Mouse (Mus musculus) NIH3T3 (cell line): ENCODE measurements around the gene Olfr543.
"Not testable (repeated sequence)": the region's sequence is repeated elsewhere in the genome, so short reads cannot be mapped to it uniquely, and the experiment has no call there.

Experiments used
- DNase-seq: peaks from one replicate; pipeline ENCODE4 v3.0.0-alpha.2; 2012; ENCODE audit warnings: low read depth

Olfr543 gene

DNA sequence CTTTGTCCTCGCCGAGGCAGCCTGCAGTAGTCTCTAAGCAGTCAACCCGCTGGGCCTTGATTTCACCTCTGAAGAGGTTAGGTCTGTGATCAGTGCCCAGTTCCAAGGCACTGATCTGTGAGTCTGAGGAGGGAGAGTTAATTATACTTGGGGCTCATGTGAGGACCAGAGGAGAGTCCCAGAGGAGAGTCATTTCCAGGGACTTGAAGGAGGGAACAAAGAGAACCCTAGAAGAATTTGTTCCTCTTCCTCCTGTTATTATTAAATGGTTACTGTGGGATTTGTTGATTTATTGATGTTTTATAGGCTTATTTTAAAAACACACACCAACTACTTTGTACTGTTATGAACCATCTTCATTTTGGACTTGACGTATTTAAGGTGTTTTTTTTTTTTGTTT, at the start of gene Olfr543:
Olfr543 (minus strand) TSS at position 101 of the 400 bp plus-strand sequence.
- DNase-seq: no peak

DNA sequence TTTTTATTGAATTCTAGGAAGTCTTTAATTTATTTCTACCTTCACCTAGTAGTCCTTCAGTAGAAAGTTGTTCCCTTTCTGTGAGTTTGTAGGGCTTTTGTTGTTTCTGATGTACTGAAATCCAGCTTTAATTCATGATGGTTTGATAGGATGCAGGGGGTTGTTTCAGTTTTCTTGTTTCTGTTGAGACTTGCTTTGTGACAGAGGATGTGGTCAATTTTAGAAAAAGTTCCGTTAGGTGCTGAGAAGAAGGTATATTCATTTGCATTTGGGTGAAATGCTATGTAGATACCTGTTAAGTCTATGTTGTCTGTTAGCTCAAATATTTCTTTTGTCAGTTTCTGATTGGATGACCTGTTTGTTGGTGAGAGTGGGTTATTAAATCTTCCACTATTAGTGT, 47.6 kb upstream of the Olfr543 start:
- DNase-seq: no peak

DNA sequence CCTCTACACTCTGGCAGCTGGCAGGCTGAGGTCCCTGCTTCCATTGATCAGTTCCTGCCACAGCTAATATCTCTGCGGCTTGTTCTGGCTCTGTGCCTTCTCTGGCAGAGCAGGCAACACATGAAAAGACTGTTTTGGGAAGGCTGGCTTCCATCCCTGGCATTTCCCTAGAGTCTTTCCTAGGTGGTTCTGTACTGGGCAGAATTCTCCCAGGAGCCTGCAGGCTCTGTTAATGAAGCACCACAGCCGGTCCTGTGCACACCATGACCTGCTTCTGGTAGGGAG, 35.5 kb upstream of the Olfr543 start:
- DNase-seq: no peak

DNA sequence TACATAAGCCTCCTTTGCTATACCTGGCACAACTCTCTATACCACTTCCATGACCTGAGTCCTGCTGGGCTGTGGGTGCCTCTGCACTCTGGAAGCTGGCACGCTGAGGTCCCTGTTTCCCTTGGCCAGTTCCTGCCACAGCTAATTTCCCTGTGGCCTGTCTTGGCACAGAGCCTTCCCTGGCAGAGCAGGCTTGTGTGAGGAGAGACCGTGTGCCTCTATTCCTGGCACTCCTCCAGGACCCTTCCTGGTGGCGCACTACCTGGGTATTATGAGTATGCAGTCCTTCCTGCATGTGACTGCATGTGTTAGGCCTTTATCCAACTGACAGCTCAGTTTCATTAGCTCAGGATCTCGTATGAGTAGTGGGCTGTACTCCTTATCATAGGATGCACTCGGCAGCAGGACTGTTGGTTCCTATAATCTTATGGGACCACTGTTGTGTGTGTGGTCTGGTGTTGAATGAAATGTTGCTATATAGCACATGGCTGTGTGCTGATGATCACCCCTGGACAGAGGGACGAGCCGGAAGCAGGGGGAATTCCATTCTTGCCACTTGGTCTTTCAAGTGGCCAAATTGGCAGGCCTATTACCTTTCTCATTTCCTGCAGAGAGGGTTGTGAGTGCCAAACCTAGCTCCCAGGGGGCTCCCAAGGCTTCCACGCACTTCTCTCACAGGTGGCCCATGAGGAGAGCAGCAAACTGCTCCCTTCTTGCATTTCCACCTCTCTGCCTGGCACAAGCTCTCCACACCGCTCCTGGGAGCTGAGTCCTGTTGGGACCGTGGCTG, 35.0 kb upstream of the Olfr543 start:
- no peak for DNase-seq

DNA sequence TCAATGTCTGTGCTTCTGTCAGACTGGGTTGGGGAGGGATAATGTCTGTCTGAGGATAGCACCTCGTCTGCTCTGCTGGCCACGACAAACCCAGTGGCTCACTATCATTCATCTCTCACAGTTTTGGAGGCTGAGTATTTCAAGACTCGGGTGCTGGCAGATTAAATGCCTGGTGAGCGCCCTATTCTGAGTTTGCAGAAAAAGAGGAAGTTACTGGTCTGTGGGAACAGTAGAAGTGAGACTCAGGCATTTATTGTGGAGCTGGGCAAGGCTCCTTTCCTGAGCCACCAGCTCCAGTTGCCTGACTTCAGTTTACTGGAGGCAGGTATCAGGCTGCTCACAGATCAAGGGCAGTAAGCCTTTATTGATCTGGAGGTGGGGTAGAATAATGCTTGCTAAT, 32.7 kb upstream of the Olfr543 start:
- DNase-seq: no peak

DNA sequence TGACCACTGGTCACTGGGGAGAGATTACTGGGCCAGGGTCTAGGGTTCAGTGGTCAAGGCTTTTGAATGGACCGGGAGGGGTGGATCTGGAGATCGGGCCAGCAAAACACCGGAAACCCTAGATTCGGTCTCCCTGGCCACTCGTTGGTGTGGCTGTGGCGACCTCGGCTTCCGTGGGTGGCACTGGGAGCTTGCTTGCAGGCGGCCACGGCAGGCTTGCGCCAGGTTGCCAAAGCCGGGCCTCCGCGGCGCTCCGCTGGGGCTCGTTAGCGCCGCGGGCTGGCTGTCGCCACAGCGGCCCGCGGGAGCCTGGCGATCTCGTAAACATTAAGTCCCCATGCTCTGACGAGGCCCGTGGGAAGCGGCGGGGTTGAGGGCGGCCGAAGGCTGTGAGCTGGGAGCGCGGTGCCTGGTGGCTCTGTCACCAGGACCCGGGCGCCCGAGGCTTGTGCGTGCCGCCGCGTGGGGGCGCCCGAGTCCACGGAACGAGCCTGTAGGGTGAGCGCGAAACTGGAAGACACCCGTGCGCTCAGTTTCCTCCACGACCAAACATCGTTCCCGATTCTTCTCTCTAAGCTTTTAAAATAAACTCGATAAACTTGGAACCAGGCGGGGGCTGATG, 31.4 kb upstream of the Olfr543 start:
- peak; percentile 79 for DNase-seq

DNA sequence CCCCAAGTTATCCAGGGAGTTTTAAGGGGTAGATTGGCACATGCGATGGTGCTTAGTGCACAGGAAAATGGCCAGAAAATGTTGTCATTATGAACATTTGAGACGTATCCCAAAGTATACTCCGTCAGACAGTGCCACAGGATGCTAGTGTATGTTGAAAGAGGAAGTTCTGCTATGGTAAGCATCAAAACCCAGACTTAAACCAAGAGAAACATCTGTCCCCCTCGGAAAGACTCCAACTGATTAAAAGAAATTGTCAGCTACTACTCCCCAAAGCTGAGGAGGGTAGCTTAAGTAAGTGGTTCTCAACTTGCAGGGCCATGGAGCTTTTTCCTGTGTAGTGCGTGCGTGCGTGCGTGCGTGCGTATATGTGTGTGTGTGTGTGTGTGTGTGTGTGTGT, 30.4 kb upstream of the Olfr543 start:
- DNase-seq: no peak

DNA sequence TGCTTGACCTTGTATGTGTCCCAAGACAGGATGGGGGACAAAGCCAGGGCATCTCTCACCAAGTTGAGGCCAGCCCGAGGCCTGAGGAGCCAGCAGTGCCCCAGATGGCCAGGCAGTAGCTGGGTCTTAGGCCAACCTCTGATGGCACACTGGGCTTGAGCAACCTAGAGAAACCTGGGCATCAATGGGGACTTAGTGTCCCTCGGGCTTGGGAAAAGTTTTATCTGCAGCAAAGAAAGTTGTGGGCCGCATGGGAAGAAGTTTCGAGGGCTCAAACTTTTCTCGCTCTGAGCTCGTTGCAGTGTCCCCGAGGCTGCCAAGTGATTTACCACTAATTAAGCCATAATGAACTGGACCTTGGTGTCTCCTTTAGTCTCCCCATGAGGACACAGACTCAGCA, 28.2 kb upstream of the Olfr543 start:
- DNase-seq: no peak

DNA sequence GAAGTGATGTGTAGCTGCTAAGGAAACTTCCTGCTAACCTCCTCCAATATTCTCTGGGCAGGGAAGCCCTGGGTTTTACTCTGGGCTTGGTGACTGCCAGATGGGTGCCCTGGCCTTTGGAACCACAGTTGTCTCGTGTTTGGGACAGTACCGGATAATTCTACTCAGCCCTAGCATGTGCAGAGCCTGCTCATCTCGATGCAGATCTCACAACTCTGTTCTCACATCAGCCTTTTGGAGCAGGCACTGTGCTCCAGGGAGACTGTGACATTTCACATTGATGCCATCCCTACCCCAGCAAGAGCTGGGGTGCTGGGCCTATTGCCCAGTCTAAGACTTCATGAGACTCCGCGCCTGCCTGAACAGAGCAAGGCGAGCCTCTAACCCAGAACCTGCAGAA, 27.2 kb upstream of the Olfr543 start:
- no peak for DNase-seq

DNA sequence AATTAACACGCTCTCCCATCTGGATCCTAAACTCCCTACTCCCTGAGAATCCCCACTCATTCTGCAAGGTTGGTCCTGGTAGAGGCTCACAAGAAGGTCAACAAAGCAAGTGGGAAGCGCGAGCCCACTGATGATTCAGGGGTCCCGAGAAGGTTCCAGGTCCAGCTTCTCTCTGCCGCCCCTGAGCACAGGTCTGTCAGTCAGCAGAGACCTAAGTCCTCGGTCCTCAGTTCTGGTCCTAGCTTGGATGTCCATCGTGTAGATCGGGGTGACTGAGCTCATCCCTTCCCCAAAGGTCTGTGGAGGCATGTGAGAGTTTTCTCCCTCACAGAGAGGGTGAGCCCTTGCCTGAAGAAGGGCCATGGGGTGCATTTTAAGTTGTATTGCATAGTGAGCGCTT, 26.6 kb upstream of the Olfr543 start:
- no peak for DNase-seq

DNA sequence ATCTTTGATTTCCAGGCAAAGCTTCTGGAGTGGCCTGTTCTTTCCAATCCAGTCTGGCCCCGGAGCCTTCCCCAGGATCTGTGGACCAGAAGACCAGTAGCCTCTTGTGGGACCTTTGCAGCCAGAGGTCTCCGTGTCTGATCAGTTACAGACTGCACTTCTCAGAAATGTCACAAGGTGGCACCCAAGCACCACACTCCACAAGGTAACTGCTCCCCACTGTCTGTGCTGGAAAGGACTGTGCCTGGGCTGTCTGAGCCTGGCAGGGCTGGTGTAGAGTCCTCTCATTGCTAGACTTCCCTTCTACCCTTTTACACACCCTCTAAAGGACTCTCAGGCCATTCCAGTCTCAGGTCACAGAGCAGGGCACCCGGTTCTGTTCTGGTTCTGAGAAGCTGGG, 25.4 kb upstream of the Olfr543 start:
- DNase-seq: peak; percentile 80

DNA sequence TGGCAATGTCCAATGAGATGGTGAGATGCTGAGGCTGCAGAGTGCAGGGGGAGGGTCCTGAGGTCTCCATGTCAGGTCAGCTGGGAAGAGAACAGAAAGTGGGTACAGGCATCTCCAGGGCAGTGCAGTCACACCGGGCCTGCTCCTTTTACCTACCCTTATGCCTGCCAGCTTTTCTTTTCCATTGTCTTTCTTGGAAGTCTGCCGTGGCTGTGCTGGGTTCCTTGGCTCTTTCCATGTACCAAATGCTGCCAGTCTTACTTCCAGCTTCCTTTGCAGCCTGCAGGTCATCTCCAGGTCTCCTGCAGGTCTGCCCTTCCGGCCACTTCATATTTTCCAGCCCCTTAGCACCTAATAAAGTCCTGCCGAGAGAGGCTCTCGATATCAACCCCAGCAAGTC, 20.5 kb upstream of the Olfr543 start:
- DNase-seq: no peak

DNA sequence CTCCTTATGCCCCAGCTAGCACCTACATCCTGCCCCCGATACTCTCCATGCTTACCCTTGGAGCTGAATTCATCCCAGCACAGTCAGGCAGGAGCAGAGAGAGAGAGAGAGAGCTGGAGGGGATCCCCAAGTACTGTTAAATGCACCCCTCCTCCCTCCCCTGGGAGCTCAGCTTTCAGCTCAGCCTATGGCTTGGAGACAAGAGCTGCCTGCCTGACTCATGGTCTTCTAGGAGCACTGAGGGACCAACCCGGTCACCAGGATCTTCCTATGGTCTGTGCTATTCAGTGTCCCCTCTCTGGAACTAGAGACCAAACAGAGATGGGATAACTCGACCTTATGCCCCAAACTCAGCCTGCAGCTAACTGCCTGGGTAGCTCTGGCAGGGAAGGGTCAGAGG, 18.0 kb upstream of the Olfr543 start, which contains the start of gene Olfr545:
Olfr545 (minus strand) TSS at position 101 of the 400 bp plus-strand sequence.
- no peak for DNase-seq

DNA sequence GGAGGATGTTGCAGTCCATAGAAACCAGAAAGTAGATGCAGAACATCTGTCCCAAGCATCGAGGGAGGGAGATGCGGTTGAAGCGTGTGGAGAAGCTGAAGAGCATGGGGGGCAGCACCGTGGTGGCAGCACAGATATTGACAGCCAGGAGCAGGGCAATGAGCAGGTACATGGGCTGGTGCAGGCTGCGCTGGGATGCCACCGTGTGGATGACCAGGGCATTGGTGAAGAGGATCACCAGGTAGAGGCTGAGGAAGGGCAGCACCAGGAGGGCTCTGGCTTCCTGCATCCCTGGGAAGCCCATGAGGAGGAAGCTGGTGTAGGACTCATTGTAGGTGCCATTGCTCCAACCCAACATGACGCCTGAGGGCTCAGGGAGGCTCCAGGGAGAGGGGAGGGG, 12.9 kb upstream of the Olfr543 start:
- DNase-seq: not testable (repeated sequence)

DNA sequence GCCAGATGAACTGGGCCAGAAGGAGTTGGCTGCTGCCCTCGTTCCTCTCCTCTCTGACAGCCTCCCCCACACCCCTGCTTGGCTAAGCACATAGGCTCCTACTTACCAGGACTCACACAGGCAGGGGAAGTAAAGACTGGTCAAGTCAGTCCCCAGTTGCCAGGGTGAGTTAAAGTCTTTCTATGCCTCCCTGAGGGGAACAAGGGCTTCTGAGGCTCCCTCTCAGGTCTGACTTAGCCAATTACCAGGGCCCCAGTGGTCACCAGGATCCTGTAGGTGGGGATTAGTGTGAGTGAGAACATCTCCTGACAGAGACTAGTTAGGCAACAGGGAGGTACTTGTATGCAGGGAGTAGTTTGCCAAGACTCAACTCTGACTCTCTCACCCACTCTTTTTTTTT, 6.7 kb upstream of the Olfr543 start, which contains the start of gene Olfr544:
Olfr544 (minus strand) TSS at position 153 of the 400 bp plus-strand sequence.
- DNase-seq: no peak

DNA sequence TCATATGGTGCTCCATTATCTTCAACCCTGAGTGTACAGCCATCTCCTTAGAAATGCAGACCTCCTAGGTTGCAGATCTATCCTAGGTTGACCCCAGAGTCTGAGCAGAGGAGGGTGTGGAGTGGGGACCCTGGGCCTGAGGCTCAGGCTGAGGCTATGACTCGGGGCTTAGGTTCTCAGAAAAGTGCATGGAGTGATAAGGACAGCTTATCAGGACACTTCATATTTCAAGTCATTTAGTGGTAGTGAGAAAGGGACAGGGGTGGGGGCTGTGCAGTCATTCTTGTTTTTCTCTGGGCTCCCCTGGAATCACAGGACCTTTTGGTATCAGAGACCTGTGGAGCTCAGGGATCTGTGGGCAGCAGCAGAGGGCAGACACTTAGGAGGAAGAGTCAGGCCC, 4.6 kb upstream of the Olfr543 start:
- DNase-seq: no peak

DNA sequence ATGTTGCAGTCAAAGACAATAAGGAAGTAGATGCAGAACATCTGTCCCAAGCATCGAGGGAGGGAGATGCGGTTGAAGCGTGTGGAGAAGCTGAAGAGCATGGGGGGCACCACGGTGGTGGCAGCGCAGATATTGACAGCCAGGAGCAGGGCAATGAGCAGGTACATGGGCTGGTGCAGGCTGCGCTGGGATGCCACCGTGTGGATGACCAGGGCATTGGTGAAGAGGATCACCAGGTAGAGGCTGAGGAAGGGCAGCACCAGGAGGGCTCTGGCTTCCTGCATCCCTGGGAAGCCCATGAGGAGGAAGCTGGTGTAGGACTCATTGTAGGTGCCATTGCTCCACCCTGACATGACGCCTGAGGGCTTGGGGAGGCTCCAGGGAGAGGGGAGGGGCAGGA, 3.3 kb upstream of the Olfr543 start:
- not testable (repeated sequence) for DNase-seq

DNA sequence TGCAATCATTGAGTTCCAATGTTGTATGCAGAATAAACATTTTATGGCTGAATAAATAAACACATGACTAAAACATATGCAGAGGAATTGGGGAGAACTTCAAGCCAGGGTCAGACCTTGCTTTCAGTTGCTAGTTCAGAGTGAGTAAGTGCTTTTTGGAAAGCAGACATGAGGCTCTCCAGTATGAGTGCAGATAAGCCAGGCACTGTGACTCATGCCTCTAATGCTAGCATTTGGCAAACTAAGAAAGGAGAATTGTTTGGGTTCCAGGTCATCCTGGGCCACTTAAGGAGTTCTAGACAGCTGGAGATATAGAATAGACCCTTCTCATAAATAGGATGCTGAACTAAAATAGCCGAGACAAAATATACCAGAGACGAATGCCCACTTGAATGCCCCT, 2.2 kb upstream of the Olfr543 start:
- DNase-seq: peak; percentile 44

DNA sequence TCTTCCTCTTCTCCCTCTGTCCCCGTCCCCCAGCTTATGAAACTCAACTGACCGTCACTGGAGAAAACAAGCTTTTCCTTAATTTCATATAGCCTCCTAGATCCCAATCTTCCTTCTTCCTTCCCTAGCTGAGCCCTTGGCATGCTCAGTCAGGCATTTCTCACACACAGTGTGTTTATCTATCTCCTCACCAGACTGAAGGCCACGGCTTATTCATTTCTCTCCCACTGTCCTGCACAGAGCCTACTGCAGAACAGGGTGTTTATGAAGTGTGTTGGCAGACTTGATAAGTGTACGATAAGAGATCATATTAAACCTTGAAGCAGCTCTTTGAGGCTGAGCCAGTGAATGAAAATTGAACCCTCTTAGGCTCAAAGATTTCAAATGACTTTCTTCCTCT, 658 bp downstream of the Olfr543 start:
- DNase-seq: no peak

DNA sequence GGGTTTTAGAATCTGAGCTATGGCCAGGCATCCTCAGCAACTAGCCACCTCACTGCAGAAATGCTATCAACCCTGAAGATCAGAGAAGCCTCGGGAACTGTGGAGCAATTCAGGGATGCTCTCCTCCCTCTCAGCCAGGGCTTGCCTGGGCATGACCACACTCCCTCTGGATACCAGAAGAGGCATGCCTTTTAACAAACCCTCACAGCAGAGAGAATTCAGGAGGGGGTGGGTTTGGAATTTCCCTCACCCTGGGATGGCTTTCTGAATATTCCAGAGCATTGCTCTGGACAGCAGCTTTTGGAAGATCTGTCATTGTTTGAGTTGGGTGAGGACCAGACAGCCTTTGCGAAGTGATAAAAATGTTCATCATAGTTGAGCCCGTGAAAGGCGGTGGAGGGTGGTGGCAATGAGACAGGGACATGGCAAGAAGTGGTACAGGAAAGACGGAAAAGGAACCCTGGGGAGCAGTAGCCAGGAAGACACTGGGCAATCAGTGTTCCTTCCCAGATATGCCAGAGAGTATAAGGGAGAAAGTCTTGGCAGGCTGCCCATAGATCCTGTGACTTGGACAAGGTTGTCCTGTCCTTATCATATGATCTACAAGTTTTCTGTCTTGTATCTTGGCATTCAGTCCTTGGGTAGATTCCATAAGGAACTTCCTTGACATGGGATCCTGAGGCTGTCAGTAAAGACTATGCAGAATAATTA, 2.0 kb downstream of the Olfr543 start:
- DNase-seq: peak; percentile 66

DNA sequence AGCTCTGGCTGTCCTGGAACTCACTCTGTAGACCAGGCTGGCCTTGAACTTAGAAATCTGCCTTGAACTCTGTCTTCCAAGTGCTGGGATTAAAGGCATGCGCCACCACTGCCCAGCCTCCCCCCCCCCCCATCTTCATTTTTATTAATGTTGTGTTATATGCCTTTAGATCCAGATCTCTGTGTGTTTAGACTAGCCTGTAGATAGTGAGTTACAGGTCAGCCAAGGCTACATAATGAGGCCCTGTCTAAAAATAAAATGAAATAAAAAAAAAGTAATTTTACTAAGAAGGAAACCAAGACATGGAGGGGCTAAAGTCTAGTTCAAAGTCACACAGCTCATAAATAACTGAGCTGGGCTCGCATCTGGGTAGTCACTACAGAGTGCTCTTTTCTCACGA, 2.6 kb downstream of the Olfr543 start:
- no peak for DNase-seq

DNA sequence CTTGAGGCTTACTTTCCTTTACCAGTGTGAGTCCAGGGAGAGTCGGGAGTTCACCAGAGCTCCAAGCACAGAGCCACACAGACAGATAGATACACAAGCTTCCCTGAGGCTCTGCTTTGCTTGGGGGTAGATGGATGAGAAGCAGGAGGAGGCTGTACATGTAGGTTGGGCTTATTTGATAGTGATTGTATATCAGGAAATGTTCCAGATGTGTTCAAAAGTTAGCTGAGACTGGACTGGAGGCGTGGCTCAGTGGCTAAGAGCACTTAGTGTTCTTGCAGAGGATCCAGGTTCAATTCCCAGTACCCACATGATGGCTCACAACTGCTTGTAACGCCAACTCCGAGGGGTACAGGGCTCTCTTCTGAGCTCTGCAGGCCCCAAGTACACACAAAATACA, 3.1 kb downstream of the Olfr543 start:
- no peak for DNase-seq

DNA sequence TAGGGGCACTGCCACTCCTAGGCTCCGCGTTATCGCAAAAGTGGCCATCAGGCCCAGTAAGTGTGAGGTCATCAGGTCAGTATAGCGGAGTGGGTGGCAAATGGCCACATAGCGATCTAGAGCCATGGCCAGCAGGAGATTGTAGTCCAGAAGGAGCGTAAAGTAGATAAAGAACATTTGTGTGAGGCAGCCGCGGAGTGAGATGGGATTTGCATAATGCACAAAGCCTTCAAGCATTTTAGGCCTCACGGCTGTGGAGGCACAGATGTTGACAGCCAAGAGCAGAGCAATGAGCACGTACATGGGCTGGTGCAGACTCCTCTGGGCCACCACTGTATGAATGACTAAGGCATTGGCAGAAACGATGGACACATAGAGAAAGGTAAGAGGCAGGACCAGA, 4.1 kb downstream of the Olfr543 start:
- no peak for DNase-seq
